Mouse (Mus musculus) limb, embryonic 14.5 days (tissue): ENCODE data around the gene Akna. TPM values are rescaled to one million over a fixed set of nuclear protein-coding genes. Genes with fewer than 3 reads are reported as not detected.
A peak's percentile ranks its signal among the peaks of the same experiment; 100 is the strongest.

ENCODE experiments used
- ATAC-seq: fragments of 200-750 bp; cut with Nextera tagmentation; 2 replicates; pipeline ENCODE4 v1.8.0; 2017; ENCODE audit warnings: low read depth, moderate number of reproducible peaks, moderate TSS enrichment; ENCODE audit not compliant: low FRiP score
- DNase-seq: peaks from one replicate; pipeline ENCODE4 v3.0.0-alpha.2; 2015; ENCODE audit warnings: low spot score
- H3K27ac ChIP-seq: fragments of 300-500 bp; sonication (generic); replicated peaks from 2 replicates; pipeline ENCODE4 v1.5.1; 2014; ENCODE audit warnings: low read depth, mild to moderate bottlenecking, low read length, moderate library complexity, mixed read lengths
- H3K27me3 ChIP-seq: fragments of 300-500 bp; sonication (generic); 2 replicates; pipeline ENCODE4 v1.6.1; 2014; ENCODE audit warnings: low read length, mixed read lengths; ENCODE audit not compliant: control insufficient read depth, insufficient read depth
- H3K36me3 ChIP-seq: fragments of 300-500 bp; sonication (generic); 2 replicates; pipeline ENCODE4 v1.6.1; 2014; ENCODE audit warnings: mild to moderate bottlenecking, low read length, moderate library complexity, mixed read lengths; ENCODE audit not compliant: control insufficient read depth, insufficient read depth
- H3K4me1 ChIP-seq: fragments of 300-500 bp; sonication (generic); 2 replicates; pipeline ENCODE4 v1.6.1; 2014; ENCODE audit warnings: antibody characterized with exemption, low read length, mixed read lengths; ENCODE audit not compliant: control insufficient read depth, insufficient read depth
- H3K4me2 ChIP-seq: fragments of 300-500 bp; sonication (generic); replicated peaks from 2 replicates; pipeline ENCODE4 v1.6.1; 2014; ENCODE audit warnings: low read depth, mild to moderate bottlenecking, low read length, moderate library complexity; ENCODE audit not compliant: severe bottlenecking
- H3K4me3 ChIP-seq: fragments of 300-500 bp; sonication (generic); replicated peaks from 2 replicates; pipeline ENCODE4 v1.5.1; 2014; ENCODE audit warnings: low read length
- H3K9ac ChIP-seq: fragments of 300-500 bp; sonication (generic); 2 replicates; pipeline ENCODE4 v1.6.1; 2014; ENCODE audit warnings: mild to moderate bottlenecking, low read depth, low read length, moderate library complexity; ENCODE audit not compliant: severe bottlenecking
- H3K9me3 ChIP-seq: fragments of 300-500 bp; sonication (generic); 2 replicates; pipeline ENCODE4 v1.6.1; 2016; ENCODE audit warnings: low read length; ENCODE audit not compliant: control insufficient read depth
- POLR2A ChIP-seq: fragments of 200-500 bp; IDR thresholded peaks from 2 replicates; pipeline ENCODE4 v1.8.0; 2012; ENCODE audit warnings: inconsistent platforms, mild to moderate bottlenecking, moderate library complexity, borderline replicate concordance; ENCODE audit not compliant: insufficient read depth, insufficient read length; ENCODE audit errors: extremely low read depth
- WGBS: fragments of 180-500 bp; shearing (Covaris S2); extraction: QIAGEN DNeasy Blood & Tissue Kit; methylation state at CpG from one replicate; pipeline ENCODE4 v1.1.7; 2014; 5-methylcytosine and 5-hydroxymethylcytosine counted together
- polyA plus RNA-seq, 2 experiments: library from polyadenylated mRNA; depleted of rRNA in 1 of 2; stranded (reverse) in 1 of 2; unstranded in 1 of 2; fragments of >200 nt; fragmentation: Nextera tagmentation in 1 of 2; extraction: Ambion mirVana in 1 of 2; gene quantifications; 2 replicates each; pipeline versions ENCODE4 v1.2.1 to v1.2.3; 2012 to 2014

Akna gene
- polyA plus RNA-seq, 2 experiments, result 5.4 to 6.2 TPM

DNA sequence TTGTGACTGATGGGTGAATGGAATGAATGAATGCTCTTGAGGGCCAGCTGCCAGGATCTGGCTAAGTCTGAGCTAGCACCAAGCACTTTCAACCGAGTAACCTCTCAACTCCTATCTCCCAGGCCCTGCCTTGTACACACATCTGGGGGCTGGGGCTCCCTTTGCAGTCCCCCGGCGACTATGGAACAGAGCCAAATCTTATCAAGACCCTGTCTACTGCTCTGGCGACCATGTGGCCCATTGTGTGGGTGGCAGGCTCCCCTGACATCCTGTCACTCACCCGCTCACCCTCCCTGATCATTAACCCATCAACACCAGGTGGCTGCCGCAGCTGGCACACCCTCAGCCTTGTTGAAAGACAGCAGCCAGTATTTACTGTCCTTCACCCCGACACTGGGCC, 1.9 kb upstream of the Akna start:
- TF ChIP-seq POLR2A, result no peak
- Histone ChIP-seq H3K9me3 (no peaks in the 10 kb centered on the region), H3K4me1 (peaks cover 54% of the 10 kb centered on the region), H3K27me3 (no peaks in the 10 kb centered on the region), H3K4me3 (no peak overlapping the region), H3K27ac (no peak overlapping the region), H3K9ac (no peak overlapping the region), H3K36me3 (no peaks in the 10 kb centered on the region), H3K4me2 (no peak overlapping the region)
- ATAC-seq (no peak), DNase-seq (no peak)
- WGBS, result 22% methylated on average over 7 of the region's 7 CpGs

DNA sequence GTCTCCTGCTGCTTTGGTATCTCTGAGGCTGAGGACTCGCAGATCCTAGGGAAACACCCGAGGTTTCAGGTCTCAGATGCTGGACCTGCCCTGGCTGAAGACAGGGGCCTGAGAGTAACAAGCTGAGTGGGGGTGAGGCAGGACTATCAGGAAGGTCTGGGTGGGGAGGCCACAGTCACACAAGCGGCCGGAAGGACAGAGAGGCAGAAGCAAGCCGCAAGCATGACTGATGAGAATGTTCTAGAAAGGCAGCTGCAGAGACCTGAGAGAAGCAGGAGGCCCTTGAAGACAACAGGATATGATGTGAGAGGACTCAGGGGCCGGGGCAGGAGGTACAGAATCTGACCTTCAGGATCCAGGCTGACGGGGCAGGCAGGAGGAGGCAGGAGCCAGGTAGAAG, 1.1 kb upstream of the Akna start:
- Histone ChIP-seq H3K9me3 (no peaks in the 10 kb centered on the region), H3K4me3 (no peak overlapping the region), H3K27me3 (no peaks in the 10 kb centered on the region), H3K9ac (no peak overlapping the region; the same call in 1 of the 2 replicates), H3K4me2 (no peak overlapping the region), H3K27ac (peak overlapping the region; percentile 89; the same call in 1 of the 2 replicates), H3K4me1 (peaks cover 56% of the 10 kb centered on the region), H3K36me3 (no peaks in the 10 kb centered on the region)
- WGBS, result 69% methylated on average over 7 of the region's 7 CpGs
- no peak for DNase-seq
- no peak for TF ChIP-seq POLR2A
- ATAC-seq, result no peak

DNA sequence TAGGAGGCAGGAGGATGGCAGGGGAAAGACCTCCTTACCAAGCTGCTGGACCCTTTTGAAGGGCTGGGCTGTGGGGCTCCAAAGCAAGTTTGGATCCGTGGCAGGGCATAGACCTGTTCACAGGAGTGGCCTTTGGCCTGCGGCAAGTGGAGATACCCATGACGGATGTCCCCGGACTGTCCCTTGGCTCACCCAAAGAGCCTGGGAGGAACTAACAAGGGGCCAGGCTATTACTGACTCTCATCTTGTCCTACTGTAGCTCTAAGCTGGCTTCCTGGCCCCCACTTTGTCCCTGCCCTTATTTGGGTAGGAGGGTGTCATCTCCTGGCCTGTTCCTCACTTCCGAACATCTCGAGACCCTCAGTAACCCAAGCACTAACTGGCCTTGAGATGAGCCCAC, 596 bp downstream of the Akna start:
- H3K9ac ChIP-seq, result peak overlapping the region; percentile 48
- no peak for TF ChIP-seq POLR2A
- peaks cover 50% of the 10 kb centered on the region for H3K4me1 ChIP-seq
- 41% methylated on average over 6 of the region's 6 CpGs for WGBS
- no peak for DNase-seq
- H3K27me3 ChIP-seq, result no peaks in the 10 kb centered on the region
- peaks cover 2% of the 10 kb centered on the region for H3K36me3 ChIP-seq
- H3K9me3 ChIP-seq, result no peaks in the 10 kb centered on the region
- no peak for ATAC-seq
- peak overlapping the region; percentile 51 for H3K4me2 ChIP-seq
- H3K4me3 ChIP-seq, result peak overlapping the region; percentile 32
- H3K27ac ChIP-seq, result peak overlapping the region; percentile 89

DNA sequence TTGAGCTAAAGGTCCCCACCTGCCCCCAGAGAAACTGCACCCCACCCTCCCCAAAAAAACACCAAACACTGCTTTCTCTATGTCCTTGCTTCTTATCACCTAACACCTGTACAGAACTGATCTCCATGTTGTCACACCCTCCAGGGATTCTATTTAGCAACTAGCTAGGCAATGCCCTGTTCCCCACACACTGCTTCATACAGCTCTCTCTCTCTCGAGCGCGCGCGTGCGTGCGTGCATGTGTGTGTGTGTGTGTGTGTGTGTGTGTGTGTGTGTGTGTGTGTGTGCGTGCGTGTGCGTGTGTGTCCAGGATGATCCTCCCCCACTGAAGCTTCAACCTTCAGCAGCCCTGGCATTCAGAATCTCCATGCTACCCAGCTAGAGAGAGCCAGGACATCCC, 1.1 kb downstream of the Akna start:
- H3K9me3 ChIP-seq, result no peaks in the 10 kb centered on the region
- 90% methylated on average over 5 of the region's 10 CpGs for WGBS
- H3K27ac ChIP-seq, result 0 out of 2 replicates have a peak overlapping the region, but pooled peaks have one; percentile 89
- H3K27me3 ChIP-seq, result no peaks in the 10 kb centered on the region
- peak overlapping the region; percentile 51 for H3K4me2 ChIP-seq
- H3K9ac ChIP-seq, result 0 out of 2 replicates have a peak overlapping the region, but pooled peaks have one; percentile 48
- no peak for TF ChIP-seq POLR2A
- peaks cover 50% of the 10 kb centered on the region for H3K4me1 ChIP-seq
- ATAC-seq, result no peak
- no peak for DNase-seq
- H3K36me3 ChIP-seq, result peaks cover 7% of the 10 kb centered on the region
- H3K4me3 ChIP-seq, result no peak overlapping the region

- H3K4me1 ChIP-seq, result peaks cover 50% of the 10 kb centered on the region
- WGBS, result 72% methylated on average over 6 of the region's 6 CpGs
Observed at GRCm38 (mm10) chr4:63401620-63402019, 1.5 kb downstream of the Akna start.

More at GRCm38 (mm10) chr4:63401620-63402019, 1.5 kb downstream of the Akna start:
- TF ChIP-seq POLR2A, result no peak
- H3K27ac ChIP-seq, result 0 out of 2 replicates have a peak overlapping the region, but pooled peaks have one; percentile 28
- ATAC-seq, result no peak
- H3K36me3 ChIP-seq, result peaks cover 9% of the 10 kb centered on the region
- no peak for DNase-seq
- no peaks in the 10 kb centered on the region for H3K27me3 ChIP-seq
- H3K4me2 ChIP-seq, result no peak overlapping the region
- no peak overlapping the region for H3K4me3 ChIP-seq
- H3K9me3 ChIP-seq, result no peaks in the 10 kb centered on the region
- no peak overlapping the region; the same call in 1 of the 2 replicates for H3K9ac ChIP-seq
